Comparison of ENCODE assay signal across 16 mouse cellular contexts in the genomic region with DNA sequence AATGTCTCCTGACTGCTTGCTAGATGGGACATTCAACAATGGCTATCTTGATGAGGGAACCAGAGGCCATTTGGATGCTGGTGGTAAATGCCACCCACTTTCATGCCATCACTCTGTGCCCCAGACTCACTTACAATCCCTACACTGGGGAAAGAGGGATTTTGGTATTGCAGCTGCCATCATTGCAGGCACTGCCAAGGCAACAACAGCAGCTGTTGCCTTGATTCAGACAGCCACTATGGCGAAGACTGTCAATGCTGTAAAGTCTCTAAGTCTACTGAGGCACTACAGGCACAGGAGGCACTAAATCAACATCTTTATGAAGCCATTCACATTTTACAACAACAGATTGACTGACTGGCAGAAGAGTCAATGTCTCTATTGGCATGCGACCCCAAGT. TPM values are rescaled to one million over a fixed set of nuclear protein-coding genes. Genes with fewer than 3 reads are reported as not detected.
A peak's percentile ranks its signal among the peaks of the same experiment; 100 is the strongest.
DNase-seq lines count a peak whose midpoint lies in the region; TF ChIP-seq lines count a peak whose summit lies in the region.
"Had no signal": no experiment of that assay in that cellular context is flagged by ENCODE, and none has a peak within 500 bp of the region (broad histone marks: within the 10 kb centered on the region; RNA-seq: fewer than 3 reads in every experiment).

No protein-coding gene starts in this region.

- no peak overlapping the region for H3ac ChIP-seq in myocyte (ENCODE audit: control insufficient read depth, insufficient read length)

- H3K27me3 ChIP-seq in myocyte (ENCODE audit: control insufficient read depth, insufficient read depth, insufficient read length): no peaks in the 10 kb centered on the region
- H3K27me3 ChIP-seq: CH12.LX, Patski had no signal

- H3K36me3 ChIP-seq in myocyte (ENCODE audit: control insufficient read depth, insufficient read depth): no peaks in the 10 kb centered on the region

- no peak for TF ChIP-seq POLR2A in myocyte (IDR thresholded peaks at IDR 0.05; ENCODE audit: insufficient read length, low read depth)

- no peak overlapping the region for H3K4me3 ChIP-seq in myocyte

- intact Hi-C loops in heart, postnatal 25 days (cut with DNase I): no loop called here

- H3K4me2 ChIP-seq in myocyte (ENCODE audit: low read depth): no peak overlapping the region

- no peaks in the 10 kb centered on the region for H3K79me2 ChIP-seq in myocyte (ENCODE audit: control insufficient read depth, insufficient read depth)

- peak; percentile 28 for DNase-seq in heart, adult 11 months
- DNase-seq in heart, postnatal 25 days (ENCODE audit: low spot score): no peak
- no peak for DNase-seq in frontal cortex, postnatal 10 days (ENCODE audit: low spot score in 2 of 2)
- DNase-seq: adrenal gland, adult 2 months; adrenal gland, adult 8-10 months; adrenal gland, postnatal 10 days; adrenal gland, postnatal 14 days; adrenal gland, postnatal 25 days; adrenal gland, postnatal 36 days; B cell, adult 2 months; cerebellum, adult 11 months; cerebellum, adult 11-12 months; cerebellum, adult 18-20 months had no signal

TF ChIP-seq in myocyte, 11 proteins besides CTCF, POLR2A, EP300 and RAD21:
- no peak for TF ChIP-seq TCF12 (IDR thresholded peaks at IDR 0.05; ENCODE audit: insufficient read depth, poor library complexity, severe bottlenecking)
- no peak for TF ChIP-seq REST (IDR thresholded peaks at IDR 0.05; ENCODE audit: insufficient read depth, insufficient read length)
- TF ChIP-seq MYOG (IDR thresholded peaks at IDR 0.05; ENCODE audit: control insufficient read depth in 1 of 3, insufficient read depth in 1 of 3, insufficient read length in 2 of 3, low read depth in 2 of 3): peak; percentile 14 to 82 (median 24)
- TF ChIP-seq CEBPB (IDR thresholded peaks at IDR 0.05; ENCODE audit: insufficient read depth, poor library complexity, severe bottlenecking): no peak
- peak in 2 of 3 experiments; percentile 71 to 89 for TF ChIP-seq MYOD1 (IDR thresholded peaks at IDR 0.05; ENCODE audit: control insufficient read depth in 1 of 3, insufficient read length in 2 of 3, low read depth in 2 of 3)
TF ChIP-seq in myocyte: peak in this region for 2.

RNA-seq across cellular contexts. Expression of a gene that starts 30.5 kb away (rescaled TPM):
- total RNA-seq in heart, postnatal 25 days (2021): 10 to 100 TPM; 29.5 to 36.3 TPM
- polyA plus RNA-seq in myocyte (2012; fragmentation: generic; extraction: Trizol): 10.0 TPM

RNA-seq across cellular contexts. Expression of a gene that starts 59.1 kb away (rescaled TPM):
- 1 to 10 TPM; 5.2 to 5.5 TPM for total RNA-seq in heart, postnatal 25 days (2021)
- 14.2 TPM for polyA plus RNA-seq in myocyte (2012; fragmentation: generic; extraction: Trizol)
